18 mouse cellular contexts compared by ENCODE assay signal in genomic region chr6:53618164-53618563, GRCm38 (mm10).
DNase-seq lines count a peak whose midpoint lies in the region; ATAC-seq and TF ChIP-seq lines count a peak whose summit lies in the region.
"Had no signal": no experiment of that assay in that cellular context is flagged by ENCODE, and none has a peak within 500 bp of the region (broad histone marks: within the 10 kb centered on the region; RNA-seq: fewer than 3 reads in every experiment).

No protein-coding gene starts in this region.

- no peaks in the 10 kb centered on the region for H3K36me3 ChIP-seq in embryonic facial prominence, embryonic 14.5 days (ENCODE audit: control insufficient read depth, insufficient read depth, low read length)
- no peaks in the 10 kb centered on the region for H3K36me3 ChIP-seq in embryonic facial prominence, embryonic 10.5 days (replicated peaks)
- peaks cover 5% of the 10 kb centered on the region; the same call in 1 of the 2 replicates for H3K36me3 ChIP-seq in heart, postnatal 0 days (replicated peaks; ENCODE audit: control insufficient read depth, insufficient read depth, low read length)
- no peaks in the 10 kb centered on the region for H3K36me3 ChIP-seq in stomach, embryonic 15.5 days
- H3K36me3 ChIP-seq in midbrain, embryonic 10.5 days, result no peaks in the 10 kb centered on the region
- H3K36me3 ChIP-seq in liver, postnatal 0 days (replicated peaks; ENCODE audit: insufficient read depth, low read length), result no peaks in the 10 kb centered on the region
- H3K36me3 ChIP-seq: hindbrain, embryonic 12.5 days; midbrain, embryonic 12.5 days had no signal

- 0 out of 2 replicates have a peak, but pooled peaks have one; percentile 41 for ATAC-seq in embryonic facial prominence, embryonic 14.5 days (ENCODE audit: low read depth)
- ATAC-seq in heart, postnatal 0 days (ENCODE audit: insufficient read depth, low read depth), result peak; percentile 49
- ATAC-seq in stomach, embryonic 15.5 days (ENCODE audit: insufficient read depth, low FRiP score, low read depth), result no peak
- ATAC-seq in liver, postnatal 0 days, result no peak
- ATAC-seq: intestine, embryonic 16.5 days; Patski had no signal

- DNase-seq in embryonic facial prominence, embryonic 14.5 days (ENCODE audit: low spot score), result peak; percentile 43
- DNase-seq in embryonic facial prominence, embryonic 10.5 days (ENCODE audit: low spot score), result no peak
- peak; percentile 11 for DNase-seq in testis, postnatal 14 days (ENCODE audit: low spot score)
- no peak for DNase-seq in testis, postnatal 10 days (ENCODE audit: low spot score)
- DNase-seq in heart, postnatal 0 days (ENCODE audit: low spot score), result no peak
- no peak for DNase-seq in midbrain, embryonic 10.5 days (ENCODE audit: low spot score)
- no peak for DNase-seq in liver, postnatal 0 days
- DNase-seq: cerebellum, adult 8-10 months; kidney, postnatal 25 days; lung, embryonic 14.5 days; right cerebral cortex, postnatal 14 days; thymus, postnatal 25 days had no signal

- peaks cover 9% of the 10 kb centered on the region; the same call in 1 of the 2 replicates for H3K4me1 ChIP-seq in embryonic facial prominence, embryonic 14.5 days (ENCODE audit: control insufficient read depth, insufficient read depth, low read length)
- H3K4me1 ChIP-seq in embryonic facial prominence, embryonic 10.5 days, result peaks cover 36% of the 10 kb centered on the region
- peaks cover 10% of the 10 kb centered on the region for H3K4me1 ChIP-seq in heart, postnatal 0 days (ENCODE audit: control insufficient read depth, insufficient read depth)
- H3K4me1 ChIP-seq in stomach, embryonic 15.5 days, result no peaks in the 10 kb centered on the region
- H3K4me1 ChIP-seq in midbrain, embryonic 10.5 days, result peaks cover 23% of the 10 kb centered on the region
- no peaks in the 10 kb centered on the region for H3K4me1 ChIP-seq in liver, postnatal 0 days (ENCODE audit: insufficient read depth)

- no peak overlapping the region; the same call in 1 of the 2 replicates for H3K27ac ChIP-seq in embryonic facial prominence, embryonic 14.5 days (replicated peaks; ENCODE audit: low read depth, low read length)
- no peak overlapping the region for H3K27ac ChIP-seq in embryonic facial prominence, embryonic 10.5 days (replicated peaks)
- no peak overlapping the region for H3K27ac ChIP-seq in heart, postnatal 0 days (ENCODE audit: low read depth)
- peak overlapping the region; percentile 46; the same call in 1 of the 2 replicates for H3K27ac ChIP-seq in stomach, embryonic 15.5 days
- no peak overlapping the region for H3K27ac ChIP-seq in midbrain, embryonic 10.5 days (replicated peaks)
- no peak overlapping the region for H3K27ac ChIP-seq in liver, postnatal 0 days (ENCODE audit: low read depth)
- H3K27ac ChIP-seq: hindbrain, embryonic 12.5 days; limb, embryonic 12.5 days; midbrain, embryonic 12.5 days had no signal

- H3K9ac ChIP-seq in embryonic facial prominence, embryonic 14.5 days (ENCODE audit: low read depth, low read length), result no peak overlapping the region
- no peak overlapping the region for H3K9ac ChIP-seq in heart, postnatal 0 days (replicated peaks; ENCODE audit: low read depth, low read length)
- H3K9ac ChIP-seq in stomach, embryonic 15.5 days, result no peak overlapping the region
- H3K9ac ChIP-seq in liver, postnatal 0 days (replicated peaks), result no peak overlapping the region
- H3K9ac ChIP-seq: hindbrain, embryonic 12.5 days; limb, embryonic 12.5 days; lung, embryonic 14.5 days; midbrain, embryonic 12.5 days had no signal

- 53% methylated on average over 8 of the region's 8 CpGs for WGBS in embryonic facial prominence, embryonic 14.5 days
- 76% methylated on average over 8 of the region's 8 CpGs for WGBS in embryonic facial prominence, embryonic 10.5 days
- WGBS in heart, postnatal 0 days, result 74% methylated on average over 8 of the region's 8 CpGs
- WGBS in stomach, embryonic 15.5 days, result 65% methylated on average over 8 of the region's 8 CpGs
- WGBS in midbrain, embryonic 10.5 days, result 76% methylated on average over 8 of the region's 8 CpGs
- WGBS in liver, postnatal 0 days (ENCODE audit: insufficient replicate concordance), result 74% methylated on average over 8 of the region's 8 CpGs

- no peak for TF ChIP-seq CTCF in heart, postnatal 0 days (IDR thresholded peaks at IDR 0.05; ENCODE audit: low read depth)
- TF ChIP-seq CTCF in liver, postnatal 0 days (IDR thresholded peaks at IDR 0.05; ENCODE audit: low read depth), result no peak

- H3K4me2 ChIP-seq in embryonic facial prominence, embryonic 14.5 days (ENCODE audit: low read depth, low read length), result no peak overlapping the region
- no peak overlapping the region for H3K4me2 ChIP-seq in heart, postnatal 0 days (ENCODE audit: low read depth, low read length)
- H3K4me2 ChIP-seq in stomach, embryonic 15.5 days, result no peak overlapping the region; the same call in 1 of the 2 replicates
- H3K4me2 ChIP-seq in liver, postnatal 0 days (ENCODE audit: low read depth, low read length), result no peak overlapping the region
- H3K4me2 ChIP-seq: hindbrain, embryonic 12.5 days; limb, embryonic 12.5 days; lung, embryonic 14.5 days; midbrain, embryonic 12.5 days had no signal

- H3K27me3 ChIP-seq in embryonic facial prominence, embryonic 14.5 days (replicated peaks; ENCODE audit: control insufficient read depth, insufficient read depth, low read length), result no peaks in the 10 kb centered on the region
- no peaks in the 10 kb centered on the region; the same call in 1 of the 2 replicates for H3K27me3 ChIP-seq in embryonic facial prominence, embryonic 10.5 days (replicated peaks; ENCODE audit: low read depth, poor library complexity, severe bottlenecking)
- H3K27me3 ChIP-seq in heart, postnatal 0 days (ENCODE audit: control insufficient read depth, insufficient read depth, low read length), result no peaks in the 10 kb centered on the region
- no peaks in the 10 kb centered on the region for H3K27me3 ChIP-seq in stomach, embryonic 15.5 days (replicated peaks)
- peaks cover 41% of the 10 kb centered on the region for H3K27me3 ChIP-seq in midbrain, embryonic 10.5 days (ENCODE audit: low read depth, poor library complexity, severe bottlenecking)
- H3K27me3 ChIP-seq in liver, postnatal 0 days (ENCODE audit: insufficient read depth, low read length), result no peaks in the 10 kb centered on the region
- H3K27me3 ChIP-seq: hindbrain, embryonic 12.5 days; limb, embryonic 12.5 days; Patski had no signal

- TF ChIP-seq EP300 in heart, postnatal 0 days (IDR thresholded peaks at IDR 0.05; ENCODE audit: low read depth), result no peak
- TF ChIP-seq EP300 in liver, postnatal 0 days (IDR thresholded peaks at IDR 0.05; ENCODE audit: low read depth), result no peak

- H3K4me3 ChIP-seq in embryonic facial prominence, embryonic 14.5 days (ENCODE audit: low read depth, low read length), result no peak overlapping the region
- no peak overlapping the region for H3K4me3 ChIP-seq in embryonic facial prominence, embryonic 10.5 days
- H3K4me3 ChIP-seq in heart, postnatal 0 days (ENCODE audit: low read depth, low read length), result no peak overlapping the region
- H3K4me3 ChIP-seq in stomach, embryonic 15.5 days (replicated peaks), result no peak overlapping the region
- H3K4me3 ChIP-seq in midbrain, embryonic 10.5 days, result no peak overlapping the region
- no peak overlapping the region for H3K4me3 ChIP-seq in liver, postnatal 0 days (ENCODE audit: low read depth, low read length)
- H3K4me3 ChIP-seq: hindbrain, embryonic 12.5 days; limb, embryonic 12.5 days; midbrain, embryonic 12.5 days had no signal

- H3K9me3 ChIP-seq in embryonic facial prominence, embryonic 14.5 days (ENCODE audit: control insufficient read depth, low read length), result no peaks in the 10 kb centered on the region
- H3K9me3 ChIP-seq in embryonic facial prominence, embryonic 10.5 days, result no peaks in the 10 kb centered on the region
- H3K9me3 ChIP-seq in heart, postnatal 0 days (replicated peaks; ENCODE audit: control insufficient read depth, low read length), result no peaks in the 10 kb centered on the region
- no peaks in the 10 kb centered on the region for H3K9me3 ChIP-seq in stomach, embryonic 15.5 days
- no peaks in the 10 kb centered on the region for H3K9me3 ChIP-seq in midbrain, embryonic 10.5 days (replicated peaks)
- H3K9me3 ChIP-seq in liver, postnatal 0 days (ENCODE audit: low read length), result no peaks in the 10 kb centered on the region
- H3K9me3 ChIP-seq: hindbrain, embryonic 12.5 days; limb, embryonic 12.5 days; midbrain, embryonic 12.5 days had no signal

Comparison
In these comparisons a context has a peak if more than half of its experiments do, and no peak if none do; other contexts are left out.
1. DNase-seq: peak in embryonic facial prominence, embryonic 14.5 days (single experiment) and testis, postnatal 14 days (single experiment); none in embryonic facial prominence, embryonic 10.5 days (single experiment), testis, postnatal 10 days (single experiment), heart, postnatal 0 days (single experiment), midbrain, embryonic 10.5 days (single experiment) and liver, postnatal 0 days (single experiment).
2. ATAC-seq: peak in embryonic facial prominence, embryonic 14.5 days (single experiment) and heart, postnatal 0 days (single experiment); none in stomach, embryonic 15.5 days (single experiment) and liver, postnatal 0 days (single experiment).